Mouse (Mus musculus) right cerebral cortex, postnatal 36 days (tissue): ENCODE data around the gene Psd.

ENCODE experiments used
- DNase-seq, 2 experiments: peaks; one replicate each; pipeline ENCODE4 v3.0.0; 2022; ENCODE audit warnings: low spot score in 2 of 2, mixed read lengths in 1 of 2

The Psd gene

GRCm38 (mm10) chr19:46321101-46321943 is 5.6 kb downstream of the Psd start:
- DNase-seq: no peak

- DNase-seq: no peak
These were observed 6.7 kb downstream of the Psd start for GRCm38 (mm10) chr19:46320076-46320785.

GRCm38 (mm10) chr19:46318586-46319378 is 8.2 kb downstream of the Psd start:
- DNase-seq: peak; percentile 95

GRCm38 (mm10) chr19:46318031-46318471 is 8.9 kb downstream of the Psd start:
- DNase-seq: no peak

- DNase-seq: no peak
These were observed 9.4 kb downstream of the Psd start for GRCm38 (mm10) chr19:46317546-46317885.

GRCm38 (mm10) chr19:46316846-46317545 is 10.0 kb downstream of the Psd start:
- peak; percentile 86 to 91 for DNase-seq

- DNase-seq: no peak
These were observed 11.0 kb downstream of the Psd start for GRCm38 (mm10) chr19:46315752-46316610.

- DNase-seq: no peak
These were observed 11.8 kb downstream of the Psd start for GRCm38 (mm10) chr19:46314872-46315742.

GRCm38 (mm10) chr19:46314151-46314601 is 12.8 kb downstream of the Psd start:
- no peak for DNase-seq

GRCm38 (mm10) chr19:46313591-46313990 is 13.4 kb downstream of the Psd start:
- DNase-seq: no peak

GRCm38 (mm10) chr19:46313116-46313515 is 13.8 kb downstream of the Psd start:
- DNase-seq: no peak

- no peak for DNase-seq
These were observed 14.4 kb downstream of the Psd start for GRCm38 (mm10) chr19:46312566-46312965.

- no peak for DNase-seq
These were observed 15.6 kb downstream of the Psd start for GRCm38 (mm10) chr19:46311341-46311740.

GRCm38 (mm10) chr19:46310312-46310865 is 16.6 kb downstream of the Psd start:
- no peak for DNase-seq

- DNase-seq: no peak
These were observed 17.2 kb downstream of the Psd start for GRCm38 (mm10) chr19:46309651-46310305.

- peak; percentile 73 to 77 for DNase-seq
These were observed 18.1 kb downstream of the Psd start for GRCm38 (mm10) chr19:46308706-46309435.

GRCm38 (mm10) chr19:46308303-46308702 is 18.7 kb downstream of the Psd start:
- DNase-seq: no peak

- no peak for DNase-seq
These were observed 19.2 kb downstream of the Psd start for GRCm38 (mm10) chr19:46307781-46308180.
